Mouse (Mus musculus): Measurements from ENCODE around the gene Zfp39. TPM values are rescaled to one million over a fixed set of nuclear protein-coding genes. Genes with fewer than 3 reads are reported as not detected.
"Not testable (repeated sequence)": the region's sequence is repeated elsewhere in the genome, so short reads cannot be mapped to it uniquely, and the experiment has no call there.

Gene Zfp39
- total RNA-seq, 2 experiments from 2014 or later: 3.5 to 3.9 TPM

GRCm38 (mm10) chr11:58847636-58848035 is 56.4 kb downstream of the Zfp39 start:
- intact Hi-C loops (cut with DNase I): loop anchor here (5.0 kb wide), 1 partner anchor 55 kb away; the partner anchor contains the start of gene Zfp39
- no peak for DNase-seq

GRCm38 (mm10) chr11:58846919-58847461 is 57.0 kb downstream of the Zfp39 start, which contains the start of gene Gm12258:
Gene Gm12258 (plus strand): TSS chr11:58847158.
- intact Hi-C loops (cut with DNase I): loop anchor here (5.0 kb wide), 1 partner anchor 55 kb away; the partner anchor contains the start of gene Zfp39
- DNase-seq: peak; percentile 77 to 86

- intact Hi-C loops (cut with DNase I); DNase-seq: not testable (repeated sequence)
These were observed 65.1 kb downstream of the Zfp39 start, which contains the start of gene Olfr311 for GRCm38 (mm10) chr11:58838951-58839350. Gene Olfr311 (plus strand): TSS chr11:58839251.

Other genes starting within 250 kb of the Zfp39 start
- not detected for gene Olfr322, start 245.4 kb downstream of the Zfp39 start, total RNA-seq (2021)
- gene Olfr320, start 223.1 kb downstream of the Zfp39 start, total RNA-seq (2021): not detected
- not detected for gene Olfr319, start 205.1 kb downstream of the Zfp39 start, total RNA-seq (2021)
- not detected for gene Olfr318, start 180.2 kb downstream of the Zfp39 start, total RNA-seq (2021)
- not detected for gene Olfr317, start 165.0 kb downstream of the Zfp39 start, total RNA-seq (2021)
- not detected for gene Olfr316, start 151.5 kb downstream of the Zfp39 start, total RNA-seq (2021)
- not detected for gene Olfr315, start 131.0 kb downstream of the Zfp39 start, total RNA-seq (2021)
- gene Olfr314, start 121.3 kb downstream of the Zfp39 start, total RNA-seq (2021): not detected
- gene Fam183b, start 102.3 kb downstream of the Zfp39 start, total RNA-seq (2021): not detected
- not detected for gene Olfr313, start 89.2 kb downstream of the Zfp39 start, total RNA-seq (2021)
- gene Olfr312, start 75.0 kb downstream of the Zfp39 start, total RNA-seq (2021): not detected
- not detected for gene Olfr311, start 65.0 kb downstream of the Zfp39 start, total RNA-seq (2021)
- 1 to 10 TPM; 2.5 to 3.7 TPM for gene Gm12258, start 57.1 kb downstream of the Zfp39 start, total RNA-seq (2021)
- 1 to 10 TPM; 3.2 to 3.6 TPM for gene 2810021J22Rik, start 37.0 kb downstream of the Zfp39 start, total RNA-seq (2021)
- not detected for gene Btnl10, start 13.7 kb upstream of the Zfp39 start, total RNA-seq (2021)
- 100 to 1,000 TPM; 150 to 151 TPM for gene Rnf187, start 34.7 kb upstream of the Zfp39 start, total RNA-seq (2021)
- gene Hist3h2ba, start 44.7 kb upstream of the Zfp39 start, total RNA-seq (2021): 10 to 100 TPM in 1 of 2 experiments, 1 to 10 TPM in 1; 3.9 to 14.1 TPM
- 10 to 100 TPM; 22.0 to 28.0 TPM for gene Hist3h2a, start 50.5 kb upstream of the Zfp39 start, total RNA-seq (2021)
- under 1 TPM; 0.10 to 0.19 TPM for gene Trim17, start 50.5 kb upstream of the Zfp39 start, total RNA-seq (2021)
- gene Trim11, start 73.9 kb upstream of the Zfp39 start, total RNA-seq (2021): 10 to 100 TPM; 17.6 to 18.1 TPM
- gene Obscn, start 232.2 kb upstream of the Zfp39 start, total RNA-seq (2021): 100 to 1,000 TPM; 506 to 513 TPM